Mouse (Mus musculus) erythroblast, embryonic 14.5 days (primary cell): ENCODE results near the gene Ext2. TPM values are rescaled to one million over a fixed set of nuclear protein-coding genes. Genes with fewer than 3 reads are reported as not detected.

ENCODE experiments used
- H3K27me3 ChIP-seq: 2 replicates; pipeline ENCODE4 v1.6.1; 2012; ENCODE audit warnings: inconsistent platforms; ENCODE audit not compliant: control insufficient read depth
- H3K36me3 ChIP-seq: 2 replicates; pipeline ENCODE4 v1.6.1; 2012; ENCODE audit warnings: mild to moderate bottlenecking, inconsistent platforms; ENCODE audit not compliant: control insufficient read depth
- H3K4me1 ChIP-seq: 2 replicates; pipeline ENCODE4 v1.6.1; 2012; ENCODE audit warnings: inconsistent platforms; ENCODE audit not compliant: control insufficient read depth
- H3K4me3 ChIP-seq: replicated peaks from 2 replicates; pipeline ENCODE3; 2012; ENCODE audit warnings: moderate library complexity, mild to moderate bottlenecking, inconsistent platforms
- H3K9me3 ChIP-seq: 2 replicates; pipeline ENCODE4 v1.6.1; 2012; ENCODE audit warnings: low read length, inconsistent platforms, mixed read lengths; ENCODE audit not compliant: control insufficient read depth
- GATA1 ChIP-seq: IDR thresholded peaks from 2 replicates; pipeline ENCODE4 v1.6.1; 2012; ENCODE audit warnings: low read length, inconsistent platforms, mixed read lengths
- TAL1 ChIP-seq: IDR thresholded peaks from 3 replicates; pipeline ENCODE4 v1.6.1; 2012; ENCODE audit warnings: low read length, inconsistent platforms, mixed read lengths
- polyA plus RNA-seq: library from polyadenylated mRNA; stranded (reverse); fragments of >175 nt; gene quantifications from 2 replicates; pipeline ENCODE4 v1.2.3, GENCODE M21; 2012

Gene Ext2
- polyA plus RNA-seq, 1 experiment = 1.4 TPM

DNA sequence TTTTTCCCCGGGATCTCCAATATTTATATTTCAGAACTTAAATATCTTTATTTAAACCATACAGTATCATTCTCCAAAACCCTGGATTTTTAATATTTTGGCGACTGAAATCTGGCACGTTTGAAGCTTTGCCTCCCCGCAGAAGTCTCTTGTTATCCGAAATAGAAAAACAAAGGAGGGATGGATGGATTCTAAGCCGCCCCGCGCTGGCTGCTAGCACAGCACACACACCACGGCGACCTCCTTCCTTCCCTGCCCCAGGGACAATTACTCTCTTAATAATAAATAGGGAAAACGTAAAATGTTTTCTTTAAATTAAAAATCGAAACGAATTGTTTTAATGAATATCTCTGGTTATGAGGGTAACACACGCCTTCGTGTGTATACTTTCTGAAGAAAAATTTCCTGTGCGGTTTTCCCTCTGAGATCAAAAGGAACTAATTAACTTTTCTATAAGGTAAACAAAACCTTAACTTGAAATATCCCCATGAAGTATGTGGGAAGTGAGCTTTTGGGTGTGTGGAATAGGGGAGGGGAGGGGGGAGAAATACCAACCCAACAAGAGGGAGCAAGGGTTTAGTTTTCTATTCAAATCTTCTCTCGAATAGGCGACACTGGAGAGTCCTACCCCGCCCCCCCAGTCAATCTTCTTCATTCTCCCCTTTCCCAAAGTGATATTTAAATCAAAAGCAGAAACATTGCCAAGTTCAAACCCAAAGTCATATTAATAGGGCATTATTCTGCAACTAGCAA is 203.7 kb downstream of the Ext2 start:
- H3K4me1 ChIP-seq = no peaks in the 10 kb centered on the region
- H3K4me3 ChIP-seq = no peak overlapping the region
- H3K36me3 ChIP-seq = no peaks in the 10 kb centered on the region
- no peaks in the 10 kb centered on the region for H3K9me3 ChIP-seq
- H3K27me3 ChIP-seq = 0 out of 2 replicates have a peak, but pooled peaks cover 3% of the 10 kb centered on the region
- TF ChIP-seq TAL1 (no peak), GATA1 (no peak)

GRCm38 (mm10) chr2:93615845-93616689 is 206.3 kb downstream of the Ext2 start:
- Histone ChIP-seq H3K4me1 (no peaks in the 10 kb centered on the region), H3K4me3 (no peak overlapping the region), H3K36me3 (no peaks in the 10 kb centered on the region), H3K9me3 (no peaks in the 10 kb centered on the region), H3K27me3 (0 out of 2 replicates have a peak, but pooled peaks cover 3% of the 10 kb centered on the region)
- TF ChIP-seq TAL1 = no peak
- no peak for TF ChIP-seq GATA1

GRCm38 (mm10) chr2:93613020-93613419 is 209.3 kb downstream of the Ext2 start:
- no peaks in the 10 kb centered on the region for H3K27me3 ChIP-seq
- no peaks in the 10 kb centered on the region for H3K36me3 ChIP-seq
- TF ChIP-seq GATA1 = no peak
- no peak for TF ChIP-seq TAL1

More at GRCm38 (mm10) chr2:93613020-93613419, 209.3 kb downstream of the Ext2 start:
- Histone ChIP-seq H3K4me3 (no peak overlapping the region), H3K4me1 (no peaks in the 10 kb centered on the region), H3K9me3 (no peaks in the 10 kb centered on the region)

Other genes starting within 250 kb of the Ext2 start
- 0.01 TPM in 1 of 2 replicates, not detected in the other for gene Alx4, start 180.2 kb downstream of the Ext2 start, polyA plus RNA-seq
- gene Accs, start 27.4 kb upstream of the Ext2 start, polyA plus RNA-seq = not detected in 2 replicates
- not detected in 2 replicates for gene Accsl, start 46.6 kb upstream of the Ext2 start, polyA plus RNA-seq
- 0.03 and 0.08 TPM in 2 replicates for gene Gm13889, start 134.6 kb upstream of the Ext2 start, polyA plus RNA-seq
- gene Gm27027, start 173.8 kb upstream of the Ext2 start, polyA plus RNA-seq = not detected in 2 replicates
- 2.0 and 2.9 TPM in 2 replicates for gene Alkbh3, start 188.2 kb upstream of the Ext2 start, polyA plus RNA-seq